8 mouse cellular contexts compared by ENCODE assay signal in the genomic region with DNA sequence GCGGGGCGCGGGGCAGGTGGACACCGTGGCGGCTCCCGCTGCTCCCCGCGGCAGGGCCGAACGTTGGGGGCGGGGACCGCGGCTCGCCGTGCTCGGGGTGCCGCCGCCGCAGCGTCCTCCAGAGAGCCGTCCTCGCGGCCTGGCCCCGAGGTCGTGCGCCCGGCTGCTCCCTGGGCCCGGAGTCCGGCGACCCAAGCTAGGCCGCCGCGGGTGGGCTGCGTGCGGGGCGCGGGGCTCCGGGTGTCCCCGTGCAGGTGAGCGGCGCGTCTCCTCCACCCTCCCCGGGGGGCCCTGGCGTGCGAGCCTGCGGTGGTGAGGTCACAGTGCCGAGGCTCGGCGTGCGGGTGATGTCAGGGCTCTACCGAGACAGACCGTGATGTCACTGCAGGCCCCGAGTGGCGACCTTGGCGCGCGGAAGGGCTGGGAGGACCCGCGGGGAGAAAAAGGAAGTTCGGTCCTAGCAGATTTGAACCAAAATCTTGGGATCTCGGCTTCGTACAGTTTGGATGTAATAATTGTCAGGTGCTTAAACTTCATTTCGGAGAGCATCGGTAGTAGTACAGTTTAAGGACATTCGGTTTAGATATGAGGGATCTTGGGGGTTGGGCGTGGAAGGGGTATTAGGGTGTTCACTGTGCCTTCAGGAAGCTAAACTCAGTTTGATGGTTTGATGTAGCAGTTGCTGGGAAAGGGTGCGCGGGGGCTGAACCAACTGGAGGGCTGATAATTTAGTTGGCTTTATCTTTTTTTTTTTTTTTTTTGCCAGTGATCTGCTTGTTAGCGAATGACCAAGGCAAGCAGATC. TPM values are rescaled to one million over a fixed set of nuclear protein-coding genes. Genes with fewer than 3 reads are reported as not detected.
A peak's percentile ranks its signal among the peaks of the same experiment; 100 is the strongest.
DNase-seq lines count a peak whose midpoint lies in the region; ATAC-seq and TF ChIP-seq lines count a peak whose summit lies in the region.

No protein-coding gene starts in this region.

- TF ChIP-seq POLR2A in small intestine, adult 2 months (IDR thresholded peaks at IDR 0.05; ENCODE audit: low read depth, low read length) = no peak

- peak; percentile 69 for DNase-seq in kidney, adult 18-20 months
- DNase-seq in kidney, adult 11 months = no peak
- DNase-seq in cerebellum, postnatal 14 days = peak; percentile 78 to 81
- peak; percentile 56 for DNase-seq in gastrocnemius, adult 18-20 months (ENCODE audit: low spot score)
- peak; percentile 61 for DNase-seq in left cerebral cortex, postnatal 4 days
- peak; percentile 72 for DNase-seq in midbrain, embryonic 10.5 days (ENCODE audit: low spot score)

- ATAC-seq in hindbrain, embryonic 15.5 days (ENCODE audit: low FRiP score, low read depth) = peak; percentile 75

- no peaks in the 10 kb centered on the region for H3K36me3 ChIP-seq in hindbrain, embryonic 15.5 days
- peaks cover 11% of the 10 kb centered on the region for H3K36me3 ChIP-seq in midbrain, embryonic 10.5 days
- peaks cover 2% of the 10 kb centered on the region; the same call in 1 of the 2 replicates for H3K36me3 ChIP-seq in small intestine, adult 2 months (ENCODE audit: control insufficient read depth, insufficient read depth, low read length)

- TF ChIP-seq CTCF in small intestine, adult 2 months (IDR thresholded peaks at IDR 0.05; ENCODE audit: extremely low read depth, insufficient read length, insufficient replicate concordance, low read depth, low read length) = no peak

- H3K9me3 ChIP-seq in hindbrain, embryonic 15.5 days = no peaks in the 10 kb centered on the region
- H3K9me3 ChIP-seq in midbrain, embryonic 10.5 days (replicated peaks) = no peaks in the 10 kb centered on the region

- H3K9ac ChIP-seq in hindbrain, embryonic 15.5 days = peak overlapping the region; percentile 94

- peak overlapping the region; percentile 92 for H3K27ac ChIP-seq in hindbrain, embryonic 15.5 days (replicated peaks)
- H3K27ac ChIP-seq in midbrain, embryonic 10.5 days (replicated peaks) = peak overlapping the region; percentile 94
- H3K27ac ChIP-seq in small intestine, adult 2 months (ENCODE audit: insufficient read depth, low read depth, low read length) = peak overlapping the region; percentile 50

- WGBS in hindbrain, embryonic 15.5 days = 2% methylated on average over 69 of the region's 69 CpGs
- 3% methylated on average over 68 of the region's 69 CpGs for WGBS in midbrain, embryonic 10.5 days
- WGBS in small intestine, adult 2 months = under 1% methylated on average over 69 of the region's 69 CpGs

- H3K4me3 ChIP-seq in hindbrain, embryonic 15.5 days = peak overlapping the region; percentile 79
- peak overlapping the region; percentile 88 for H3K4me3 ChIP-seq in midbrain, embryonic 10.5 days
- H3K4me3 ChIP-seq in small intestine, adult 2 months (ENCODE audit: low read depth, low read length) = peak overlapping the region; percentile 81

- H3K27me3 ChIP-seq in hindbrain, embryonic 15.5 days = no peaks in the 10 kb centered on the region
- no peaks in the 10 kb centered on the region for H3K27me3 ChIP-seq in midbrain, embryonic 10.5 days (ENCODE audit: low read depth, poor library complexity, severe bottlenecking)
- no peaks in the 10 kb centered on the region for H3K27me3 ChIP-seq in small intestine, adult 2 months (ENCODE audit: control insufficient read depth, insufficient read depth, low read length)

- peak overlapping the region; percentile 63 for H3K4me2 ChIP-seq in hindbrain, embryonic 15.5 days

- intact Hi-C loops in left cerebral cortex, postnatal 4 days (cut with DNase I) = no loop called here

- peaks cover 16% of the 10 kb centered on the region for H3K4me1 ChIP-seq in hindbrain, embryonic 15.5 days (replicated peaks)
- H3K4me1 ChIP-seq in midbrain, embryonic 10.5 days = peaks cover 16% of the 10 kb centered on the region
- H3K4me1 ChIP-seq in small intestine, adult 2 months (ENCODE audit: control insufficient read depth, insufficient read depth, insufficient read length, low read length) = peaks cover 8% of the 10 kb centered on the region; the same call in 1 of the 2 replicates

RNA-seq across cellular contexts. Expression of a gene that starts 22.7 kb away (rescaled TPM):
- total RNA-seq in gastrocnemius, adult 18-20 months (2021) = 10 to 100 TPM; 11.2 to 12.6 TPM
- polyA plus RNA-seq in hindbrain, embryonic 15.5 days (2015; fragmentation: Nextera tagmentation; extraction: Ambion mirVana) = 29.1 and 31.4 TPM in 2 replicates
- total RNA-seq in left cerebral cortex, postnatal 4 days (2021) = 10 to 100 TPM; 27.9 to 28.4 TPM
- 22.7 and 23.2 TPM in 2 replicates for polyA plus RNA-seq in midbrain, embryonic 10.5 days (2016; fragmentation: Nextera tagmentation; extraction: Ambion mirVana)
- polyA plus RNA-seq in small intestine, adult 2 months (2012; rRNA removed) = 11.7 and 33.1 TPM in 2 replicates

RNA-seq across cellular contexts. Expression of a gene that starts 54.7 kb away (rescaled TPM):
- total RNA-seq in gastrocnemius, adult 18-20 months (2021) = not detected
- 8.4 and 10.0 TPM in 2 replicates for polyA plus RNA-seq in hindbrain, embryonic 15.5 days (2015; fragmentation: Nextera tagmentation; extraction: Ambion mirVana)
- 1 to 10 TPM; 4.0 to 4.2 TPM for total RNA-seq in left cerebral cortex, postnatal 4 days (2021)
- 71.0 and 77.2 TPM in 2 replicates for polyA plus RNA-seq in midbrain, embryonic 10.5 days (2016; fragmentation: Nextera tagmentation; extraction: Ambion mirVana)
- 0.42 and 2.5 TPM in 2 replicates for polyA plus RNA-seq in small intestine, adult 2 months (2012; rRNA removed)
